Mouse (Mus musculus) spleen, postnatal 4 days (tissue): ENCODE results near the gene Ccnb1.
"Not testable (repeated sequence)": the region's sequence is repeated elsewhere in the genome, so short reads cannot be mapped to it uniquely, and the experiment has no call there.

Experiments used
- DNase-seq, 2 experiments: peaks; one replicate each; pipeline ENCODE4 v3.0.0; 2022; ENCODE audit warnings: low spot score in 2 of 2

Gene Ccnb1

DNA sequence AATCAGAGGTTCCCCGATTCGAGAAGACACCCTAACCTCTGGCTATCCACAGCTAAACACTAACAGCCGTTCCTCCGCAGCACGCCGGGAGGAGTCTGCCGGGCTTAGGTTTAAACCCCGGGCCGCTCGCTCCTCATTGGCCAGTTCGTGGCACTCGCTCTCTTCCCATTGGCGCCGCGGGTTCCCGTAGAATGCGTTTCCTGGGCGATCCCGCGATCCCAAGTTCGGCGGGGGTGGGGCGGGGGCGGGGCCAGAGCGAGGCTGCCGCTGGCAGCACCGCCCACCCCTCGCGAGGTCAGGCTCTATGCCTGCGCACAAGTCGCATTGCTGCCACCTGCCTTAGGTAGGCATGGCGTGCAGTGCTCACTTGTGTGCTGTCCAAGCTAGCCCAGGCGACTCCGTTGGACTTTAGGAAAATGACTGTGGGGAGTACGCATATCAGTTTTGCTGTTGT lies at the start of gene Ccnb1:
Gene Ccnb1 (minus strand): TSS at position 157 of the 454 bp plus-strand sequence.
- DNase-seq = peak; percentile 93 to 96

DNA sequence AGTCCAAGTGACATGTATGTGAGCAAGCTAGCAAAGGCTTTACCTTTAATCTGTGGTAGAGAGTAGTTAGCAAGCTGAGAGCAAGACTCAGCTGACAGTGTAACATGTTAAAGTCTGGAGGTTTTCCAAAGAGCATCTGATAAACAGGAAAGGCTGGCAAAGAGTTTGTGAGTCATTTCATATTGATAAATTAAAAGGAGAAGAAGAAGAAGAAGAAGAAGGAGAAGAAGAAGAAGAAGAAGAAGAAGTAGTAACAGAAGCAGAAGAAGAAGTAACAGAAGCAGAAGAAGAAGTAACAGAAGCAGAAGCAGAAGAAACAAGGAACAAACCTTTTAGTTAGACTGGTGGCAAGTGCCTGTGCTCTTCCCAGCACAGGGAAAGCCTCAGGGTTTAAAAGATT lies 48.4 kb upstream of the Ccnb1 start:
- no peak for DNase-seq

DNA sequence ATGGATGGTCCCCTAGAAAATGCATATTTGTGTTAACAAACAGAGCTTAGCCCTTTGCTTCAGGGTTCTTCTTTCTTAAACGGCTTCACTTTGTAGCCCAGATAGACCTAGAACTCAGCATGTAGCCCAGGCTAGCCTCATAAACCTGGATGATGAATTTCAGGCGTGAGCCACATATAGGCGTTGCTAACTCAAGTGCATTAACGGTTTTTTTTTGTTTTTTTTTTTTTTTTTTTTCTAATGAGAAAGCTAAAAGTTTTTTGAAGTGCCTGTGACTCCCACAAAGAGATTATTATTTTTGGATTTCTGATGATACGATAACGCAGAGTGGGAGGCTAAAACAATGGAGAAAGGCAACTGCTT lies 47.3 kb upstream of the Ccnb1 start:
- DNase-seq = no peak

DNA sequence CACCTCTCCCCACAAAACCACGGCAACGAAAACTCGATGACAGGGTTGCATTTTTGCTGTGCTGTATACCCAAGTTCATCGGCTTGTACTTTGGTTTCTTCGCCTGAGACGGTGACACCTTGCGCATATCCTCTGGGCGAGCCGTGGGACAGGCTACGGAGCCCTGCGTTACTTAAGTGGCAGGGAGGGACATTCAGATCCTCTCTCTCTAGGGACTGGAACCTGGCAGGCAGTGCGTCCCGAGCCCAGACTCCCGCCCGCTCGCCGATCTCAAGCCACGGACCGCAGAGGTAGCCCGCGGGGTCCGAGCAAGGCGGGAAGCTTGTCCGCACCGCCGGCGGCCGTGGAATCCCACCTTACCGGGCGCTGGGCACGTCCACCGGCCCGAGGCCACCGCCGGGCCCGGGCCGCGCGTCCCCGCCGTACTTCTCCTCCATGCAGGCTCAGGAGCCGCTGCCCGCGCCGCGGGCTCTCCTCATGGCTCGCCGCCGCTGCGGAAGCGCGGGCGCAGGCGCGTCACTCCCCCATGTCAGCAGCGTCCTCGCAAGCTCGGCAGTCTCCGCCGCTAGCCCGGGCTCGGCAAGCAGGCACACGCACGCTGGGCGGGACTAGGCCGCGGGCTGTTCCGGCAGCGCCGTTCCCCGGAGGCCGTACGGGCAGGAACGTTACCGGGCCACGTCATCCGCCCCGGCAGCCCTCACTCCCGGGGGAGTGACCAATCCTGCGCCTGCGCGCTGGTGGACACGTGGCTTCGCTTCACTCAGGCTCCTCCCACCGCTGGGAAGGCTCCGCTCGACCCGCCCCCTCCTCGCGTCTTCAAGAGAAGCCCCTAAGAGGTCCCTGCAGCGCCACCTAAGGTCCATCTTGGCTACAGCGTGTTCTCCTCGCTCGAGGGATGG lies 46.6 kb upstream of the Ccnb1 start, which contains the start of gene Slc30a5:
Gene Slc30a5 (minus strand): TSS at position 687 of the 899 bp plus-strand sequence.
- peak; percentile 99 to 100 for DNase-seq

DNA sequence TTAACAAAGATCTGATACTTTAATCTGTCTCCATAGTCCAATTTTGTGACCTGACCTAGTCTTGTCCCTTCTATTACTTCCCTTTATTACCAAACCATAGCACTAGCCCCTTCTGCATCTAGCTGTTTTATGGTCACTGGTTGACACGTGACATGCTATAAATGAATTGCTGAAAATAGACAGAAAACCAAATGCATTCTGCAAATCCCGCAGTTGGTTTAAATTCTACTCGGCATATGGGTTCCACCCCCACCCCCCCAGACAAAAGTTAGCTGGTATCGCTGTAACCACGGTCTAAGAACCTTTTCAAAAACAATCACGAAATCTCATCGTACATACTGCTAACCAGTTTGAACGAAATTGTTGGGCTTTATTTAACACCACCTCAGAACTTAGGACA lies 45.8 kb upstream of the Ccnb1 start:
- DNase-seq = no peak

DNA sequence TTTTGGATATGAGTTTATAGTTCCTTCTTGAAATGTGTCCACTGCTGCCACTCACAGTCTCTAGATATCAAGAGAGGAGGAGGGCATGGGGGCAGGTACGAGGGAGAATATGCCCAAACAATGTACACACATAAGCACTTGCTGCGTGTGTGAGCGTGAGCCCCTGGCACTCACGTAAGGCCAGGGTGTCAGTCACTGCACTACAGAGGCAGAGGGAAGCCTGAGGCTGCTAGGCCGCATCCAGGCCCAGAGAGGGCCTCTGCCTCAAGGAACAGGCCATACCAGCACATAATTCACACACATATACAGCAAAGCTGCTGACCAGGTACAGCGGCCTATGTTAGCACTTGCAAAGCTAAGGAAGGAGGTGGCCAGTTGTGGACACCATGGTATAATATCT lies 44.8 kb upstream of the Ccnb1 start:
- DNase-seq = peak in 1 of 2 experiments; percentile 60

DNA sequence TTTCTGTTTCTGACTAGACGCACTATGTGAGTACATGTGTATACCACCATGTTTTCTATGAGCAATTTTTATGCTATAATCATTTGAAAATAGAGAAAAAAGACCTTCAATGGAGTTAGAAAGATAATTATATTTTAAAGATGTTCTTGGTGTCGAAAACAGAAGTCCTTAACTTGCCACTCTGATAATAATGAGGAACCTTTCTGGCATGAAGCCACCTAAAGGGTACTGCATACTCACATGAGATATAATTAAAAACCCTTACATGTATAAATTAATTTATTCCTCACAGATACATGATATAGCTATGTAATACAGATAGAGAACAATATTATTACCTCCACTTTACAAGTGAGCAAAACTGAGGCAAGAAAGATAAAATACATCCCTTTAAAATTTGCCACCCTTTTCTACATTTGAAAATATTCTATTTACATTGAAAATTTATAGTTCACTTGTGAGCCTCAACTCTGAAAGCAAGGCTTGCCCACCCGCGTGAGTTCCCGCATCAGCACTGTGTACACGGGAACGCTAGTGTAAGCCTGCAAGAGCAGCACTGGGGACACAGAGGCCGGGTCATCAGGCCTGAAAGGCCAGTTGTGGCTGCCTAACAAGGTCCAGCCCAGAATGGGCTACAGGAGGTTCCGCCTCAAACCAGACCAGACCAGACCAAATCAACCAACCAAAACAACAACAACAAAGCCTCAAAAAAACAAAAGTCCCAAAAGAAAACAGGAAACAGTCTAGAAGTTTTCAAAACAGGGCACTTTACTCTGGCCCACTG lies 39.4 kb upstream of the Ccnb1 start:
- DNase-seq = peak in 1 of 2 experiments; percentile 57

DNA sequence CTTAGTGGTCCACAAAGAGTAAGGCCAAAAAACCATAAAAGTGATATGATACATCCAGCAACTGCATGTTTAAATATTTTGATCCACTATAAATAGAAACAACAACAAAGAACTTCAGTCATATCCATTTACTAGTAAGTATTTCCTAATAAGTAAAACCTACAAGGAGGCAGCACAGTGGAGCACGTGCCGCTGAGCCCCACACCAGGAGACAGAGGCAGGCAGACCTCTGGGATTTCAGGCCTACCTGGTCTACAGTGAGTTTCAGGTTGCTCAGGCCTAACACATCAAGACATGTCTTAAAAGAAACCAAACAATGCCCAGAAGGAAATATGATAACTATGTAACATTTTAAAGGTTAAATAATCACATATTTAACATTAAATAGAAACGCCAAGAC lies 38.5 kb upstream of the Ccnb1 start:
- DNase-seq = peak in 1 of 2 experiments; percentile 54

DNA sequence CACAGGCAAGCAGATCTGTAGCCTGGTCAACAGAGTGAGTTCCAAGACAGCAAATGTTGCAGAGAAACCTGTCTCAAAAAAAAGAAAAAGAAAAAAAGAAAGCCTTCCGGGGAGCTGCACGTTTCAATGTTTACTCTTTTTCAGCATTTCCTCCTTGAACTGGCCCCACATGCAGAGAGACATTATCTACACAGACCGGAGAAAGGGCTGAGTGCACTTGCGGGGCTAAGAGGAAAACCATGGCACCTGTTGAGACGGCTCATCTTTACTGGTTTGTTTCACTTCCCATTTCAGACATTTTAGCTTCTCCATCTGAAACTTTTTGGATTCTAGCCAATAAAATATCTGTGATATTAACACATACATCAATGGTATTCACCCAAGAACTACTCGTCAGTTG lies 37.9 kb upstream of the Ccnb1 start:
- peak in 1 of 2 experiments; percentile 57 for DNase-seq

DNA sequence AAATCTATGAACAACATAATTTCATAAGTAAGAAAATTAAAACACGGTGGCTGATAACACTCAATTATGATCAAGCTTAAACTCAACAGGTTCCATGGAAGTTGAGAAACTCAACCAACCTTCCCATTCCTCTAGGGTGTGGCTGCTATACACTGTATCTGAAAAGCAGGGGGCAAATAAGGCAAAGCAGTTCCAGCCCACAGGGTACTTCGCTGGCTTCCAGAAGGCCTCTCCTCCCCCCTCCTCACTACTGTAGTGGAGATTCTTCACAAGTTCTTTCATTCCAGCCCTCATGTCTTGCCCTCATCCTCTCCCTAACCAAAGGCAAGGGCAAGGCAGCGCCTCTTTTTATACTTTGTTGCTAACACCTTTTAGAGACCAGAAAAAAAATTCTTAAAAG lies 37.5 kb upstream of the Ccnb1 start:
- no peak for DNase-seq

DNA sequence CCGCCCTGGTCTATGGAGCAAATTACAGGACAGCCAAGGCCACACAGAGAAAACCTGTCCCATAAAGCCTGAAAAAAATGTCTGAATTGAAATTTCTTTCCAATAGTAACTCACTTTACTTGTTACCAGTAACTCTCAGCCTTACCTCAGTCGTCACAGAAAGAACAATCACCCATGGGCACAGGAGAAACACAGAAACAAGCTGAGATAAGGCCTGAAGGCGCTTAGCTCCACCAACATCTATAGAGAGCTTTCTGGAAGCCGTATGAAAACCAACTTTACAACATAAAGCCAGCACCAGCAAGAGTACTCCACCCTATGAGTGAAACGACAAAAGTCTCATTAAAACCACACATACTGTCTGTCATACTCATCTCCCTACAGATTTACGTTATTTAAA lies 28.1 kb upstream of the Ccnb1 start:
- DNase-seq = no peak

DNA sequence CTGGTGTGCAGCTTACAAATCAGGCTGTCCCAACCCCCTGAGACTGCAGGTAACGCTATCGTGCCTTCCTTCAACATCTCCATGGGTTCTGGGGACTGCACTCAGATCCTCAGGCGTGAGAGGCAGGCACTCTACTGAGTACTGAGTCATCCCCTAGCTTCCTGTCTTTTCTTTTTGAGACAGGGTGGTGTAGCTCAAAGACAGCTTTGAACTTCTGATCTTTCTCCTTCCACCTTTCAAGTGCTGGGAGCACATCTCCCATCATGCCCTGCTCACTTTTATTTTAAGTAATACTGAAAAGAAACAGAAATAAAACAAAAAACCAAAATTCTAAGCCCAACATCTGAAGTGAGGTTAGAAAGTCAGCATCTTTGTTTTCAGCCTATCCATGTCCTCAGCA lies 19.4 kb upstream of the Ccnb1 start:
- no peak for DNase-seq

DNA sequence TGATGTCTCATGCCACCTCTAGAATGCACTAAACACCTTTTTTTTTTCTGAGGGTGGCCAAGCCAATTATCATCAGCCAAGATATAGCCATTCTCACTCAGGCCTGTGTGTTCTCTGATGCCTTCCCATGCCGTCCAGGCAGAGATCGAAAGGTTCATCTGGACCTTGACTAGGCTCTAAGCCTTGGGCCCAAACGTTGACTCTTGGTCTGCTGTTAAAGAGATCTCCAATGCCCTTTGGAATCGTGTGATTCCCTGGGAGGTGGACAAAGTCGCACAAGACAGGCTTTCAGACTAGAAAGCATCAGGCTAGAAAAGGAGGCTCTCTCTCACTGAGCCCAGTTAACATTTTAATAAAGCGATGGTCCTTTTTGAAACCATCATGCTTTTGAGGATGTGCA lies 10.8 kb upstream of the Ccnb1 start:
- no peak for DNase-seq

DNA sequence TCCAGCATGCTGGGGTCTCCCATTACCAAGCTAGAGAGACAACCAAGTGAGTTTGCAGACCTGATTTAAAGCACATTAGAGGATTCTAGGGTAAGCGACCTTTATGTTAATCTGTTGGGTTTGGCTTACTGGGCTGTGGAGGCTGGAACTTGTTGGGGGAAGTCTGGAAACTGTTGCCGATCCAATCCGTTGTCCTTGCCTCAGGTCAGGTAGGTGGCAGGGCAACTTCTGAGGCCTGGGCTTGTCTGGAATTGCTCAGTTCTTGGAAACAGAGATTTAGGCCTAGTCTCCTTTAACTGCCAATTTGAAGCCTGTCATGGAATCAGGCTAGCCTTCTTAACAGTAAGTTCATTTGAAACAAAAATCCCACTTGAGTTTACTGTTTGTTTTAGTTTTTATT lies 2.7 kb upstream of the Ccnb1 start:
- DNase-seq = no peak

DNA sequence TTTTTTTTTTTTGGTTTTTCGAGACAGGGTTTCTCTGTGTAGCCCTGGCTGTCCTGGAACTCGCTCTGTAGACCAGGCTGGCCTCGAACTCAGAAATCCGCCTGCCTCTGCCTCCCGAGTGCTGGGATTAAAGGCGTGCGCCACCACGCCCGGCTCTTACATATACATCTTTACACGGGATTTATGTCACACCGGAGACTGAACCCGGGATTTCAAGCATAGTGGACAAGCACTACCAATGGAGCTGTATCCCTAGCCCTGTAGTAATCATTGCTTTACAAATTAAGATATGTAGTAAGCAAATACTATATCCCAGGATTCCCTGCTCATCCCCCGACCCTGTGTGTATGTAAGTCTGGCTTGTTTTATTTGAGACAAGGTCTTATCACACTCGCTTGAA lies 1.7 kb upstream of the Ccnb1 start:
- not testable (repeated sequence) for DNase-seq

DNA sequence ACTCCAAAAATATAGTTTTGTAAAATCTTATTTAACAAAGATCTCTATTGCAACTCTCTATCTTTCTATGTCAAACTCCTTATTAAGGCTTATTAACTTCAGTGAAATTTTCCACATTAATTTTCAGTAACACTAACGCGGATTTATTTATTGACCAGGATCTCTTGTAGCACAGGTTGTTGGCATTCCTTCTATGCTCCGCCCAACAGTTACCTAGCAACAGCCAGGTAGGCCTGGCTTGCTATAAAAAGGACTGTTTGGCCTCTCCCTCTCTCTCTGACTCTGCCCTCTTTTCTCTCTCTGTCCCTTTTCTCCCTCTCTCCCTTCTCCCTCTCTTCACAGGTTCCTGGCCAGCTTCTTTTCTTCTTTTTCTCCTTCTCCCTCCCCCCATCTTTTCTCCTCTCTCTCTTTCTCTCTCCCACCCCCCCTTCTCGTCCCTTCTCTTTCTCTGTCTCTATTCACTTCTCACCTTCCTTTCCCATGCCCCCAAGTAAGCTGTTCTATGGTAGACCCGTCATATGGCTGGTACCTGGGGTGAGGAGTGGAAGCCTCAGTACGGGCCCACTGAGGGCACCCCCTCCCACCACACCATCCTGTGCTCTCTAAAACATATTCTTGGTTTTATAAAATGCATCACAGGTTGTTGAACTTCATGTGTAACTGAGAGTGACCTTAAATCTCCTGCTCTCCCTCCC lies 1.1 kb upstream of the Ccnb1 start:
- DNase-seq = no peak

DNA sequence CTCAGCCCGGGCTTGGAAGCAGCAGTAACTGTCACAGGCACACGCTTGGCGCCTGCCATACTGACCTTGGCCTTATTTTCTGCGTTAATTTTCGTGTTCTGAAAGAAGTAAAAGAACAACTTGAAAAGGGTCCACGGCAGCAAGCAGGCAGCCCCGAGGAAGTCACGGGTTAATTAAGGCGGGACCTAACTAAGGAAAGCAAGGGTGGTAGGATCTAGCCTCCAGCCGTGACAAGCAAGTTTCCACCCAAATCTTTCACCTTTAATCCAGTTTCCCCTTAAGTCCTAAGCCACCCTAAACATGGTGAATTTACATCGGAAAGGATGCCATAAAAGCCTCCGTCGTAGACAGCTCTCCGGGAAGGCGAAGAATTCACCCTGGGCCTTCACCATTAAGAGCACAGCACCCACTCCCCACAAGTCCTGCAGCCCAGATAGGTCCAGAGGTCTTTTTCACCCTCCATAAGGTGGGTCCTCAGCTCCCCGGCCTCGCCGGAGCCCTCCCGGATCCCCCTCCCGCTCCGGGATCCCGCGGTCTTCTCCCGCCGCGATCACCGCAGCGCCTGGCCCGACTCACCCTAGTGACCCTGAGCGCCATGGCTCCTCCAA lies 460 bp downstream of the Ccnb1 start:
- DNase-seq = peak in 1 of 2 experiments; percentile 29

DNA sequence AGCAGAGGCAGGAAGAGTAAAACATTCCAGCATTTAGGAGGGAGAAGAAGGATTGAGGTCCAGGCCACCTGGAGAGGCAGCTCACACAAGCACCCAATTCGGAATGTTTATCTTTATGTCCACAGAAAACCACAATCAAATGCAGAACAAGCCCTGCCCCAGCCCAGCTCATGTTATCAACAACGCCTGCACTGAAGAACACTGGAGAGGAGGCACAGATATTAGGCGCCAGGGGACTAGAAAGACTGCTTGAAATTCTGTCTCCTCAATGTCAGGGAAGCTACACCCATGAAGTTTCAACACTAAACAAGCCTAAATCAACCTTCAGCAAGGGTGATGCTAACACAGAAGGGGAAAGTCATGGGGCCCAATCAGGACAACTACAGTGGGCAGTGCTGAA lies 8.9 kb downstream of the Ccnb1 start:
- DNase-seq = peak in 1 of 2 experiments; percentile 50

DNA sequence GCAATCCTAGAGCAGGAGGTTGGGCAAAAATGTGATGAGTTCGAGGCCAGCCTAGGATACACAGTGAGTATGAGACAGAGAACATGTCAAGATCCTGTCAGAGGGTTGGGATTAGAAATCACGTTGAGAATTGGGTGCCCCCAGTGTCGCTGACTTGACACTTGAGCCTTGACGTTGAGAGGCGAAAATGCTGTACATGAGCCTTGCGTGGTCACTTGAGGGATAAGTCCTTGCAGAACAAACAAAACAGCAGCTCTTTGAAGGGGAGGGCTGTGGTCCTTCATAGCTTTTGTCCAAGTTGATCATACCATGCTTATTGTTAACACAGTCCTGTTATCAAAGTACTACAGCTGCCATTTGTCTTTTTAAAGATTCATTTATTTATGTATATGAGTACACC lies 9.7 kb downstream of the Ccnb1 start:
- DNase-seq = no peak

DNA sequence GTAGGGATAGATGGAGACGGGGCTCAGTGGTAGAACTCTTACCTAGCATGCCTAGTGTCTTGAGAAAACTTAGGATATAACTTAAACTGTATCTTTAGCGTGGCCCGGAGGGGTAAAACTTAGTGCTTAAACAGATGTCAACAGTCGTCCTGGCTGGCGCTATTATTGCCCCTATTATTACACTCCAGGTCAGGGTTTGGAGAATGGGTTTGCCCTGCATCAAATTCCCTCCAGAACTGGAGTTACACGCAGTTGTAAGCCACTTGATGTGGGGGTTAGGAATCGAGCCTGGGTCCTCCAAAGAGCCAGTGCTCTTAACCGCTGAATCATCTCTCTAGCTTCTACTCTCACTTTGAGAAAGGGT lies 10.3 kb downstream of the Ccnb1 start:
- no peak for DNase-seq

DNA sequence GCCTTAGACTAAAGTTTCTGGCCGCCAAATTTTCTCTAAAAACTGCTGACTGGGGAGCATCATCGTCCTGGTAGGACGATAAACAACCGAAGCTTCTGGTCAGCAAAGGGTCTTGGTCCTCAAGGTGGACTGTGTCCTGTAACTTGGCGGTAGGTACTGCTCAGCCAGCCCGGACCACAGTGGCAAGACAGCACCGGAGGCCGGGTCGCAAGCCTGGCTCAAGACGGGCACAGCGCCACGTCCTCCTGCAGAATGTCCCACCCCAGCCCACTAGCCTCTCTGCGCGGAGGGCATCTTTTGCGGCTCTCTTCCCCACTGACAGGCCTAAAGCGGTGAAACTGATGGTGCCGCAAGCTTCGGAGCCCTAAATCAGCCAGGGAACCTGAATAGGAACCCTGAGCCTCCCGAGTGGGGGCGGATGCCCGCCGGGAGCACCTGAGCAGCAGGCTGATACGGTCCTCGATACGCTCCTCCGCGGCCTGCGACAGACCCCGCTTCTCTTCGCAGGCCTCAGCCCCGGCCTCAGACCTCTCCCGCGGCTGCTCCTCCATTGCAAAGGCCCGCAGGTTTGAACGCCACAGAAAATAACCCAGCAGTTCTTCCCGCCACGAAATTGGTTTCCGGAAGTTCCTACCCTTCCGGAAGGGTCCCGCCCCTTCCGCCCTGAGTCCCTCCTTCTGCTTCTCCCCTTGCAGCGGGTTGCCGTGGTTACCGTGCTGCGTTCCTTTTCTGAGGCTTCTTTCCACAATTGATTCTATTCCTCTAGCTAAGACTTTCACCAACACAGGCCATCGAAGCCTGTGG lies 10.9 kb downstream of the Ccnb1 start, which contains the start of gene Cenph:
Gene Cenph (minus strand): TSS at position 648 of the 804 bp plus-strand sequence.
- peak; percentile 83 to 90 for DNase-seq
